In genomic region chr7:57293564-57293963, GRCm38 (mm10) we compare ENCODE assay signal across 20 mouse cellular contexts.
A peak's percentile ranks its signal among the peaks of the same experiment; 100 is the strongest.
DNase-seq lines count a peak whose midpoint lies in the region; ATAC-seq and TF ChIP-seq lines count a peak whose summit lies in the region.
"Had no signal": no experiment of that assay in that cellular context is flagged by ENCODE, and none has a peak within 500 bp of the region (broad histone marks: within the 10 kb centered on the region; RNA-seq: fewer than 3 reads in every experiment).

No protein-coding gene starts in this region.

- H3K4me3 ChIP-seq in forebrain, embryonic 16.5 days (replicated peaks; ENCODE audit: low read length): no peak overlapping the region
- no peak overlapping the region for H3K4me3 ChIP-seq in forebrain, embryonic 13.5 days
- H3K4me3 ChIP-seq in layer of hippocampus, adult 2 months: no peak overlapping the region
- H3K4me3 ChIP-seq: embryonic facial prominence, embryonic 10.5 days; forebrain, embryonic 15.5 days; heart, embryonic 13.5 days; hindbrain, embryonic 13.5 days; intestine, embryonic 15.5 days had no signal

- no peaks in the 10 kb centered on the region for H3K9me3 ChIP-seq in forebrain, embryonic 16.5 days (ENCODE audit: control insufficient read depth, low read length)
- H3K9me3 ChIP-seq in forebrain, embryonic 13.5 days (replicated peaks): no peaks in the 10 kb centered on the region
- H3K9me3 ChIP-seq: embryonic facial prominence, embryonic 10.5 days; forebrain, embryonic 15.5 days; heart, embryonic 13.5 days; hindbrain, embryonic 13.5 days; intestine, embryonic 15.5 days had no signal

- no peak overlapping the region for H3K27ac ChIP-seq in forebrain, embryonic 16.5 days (ENCODE audit: low read length)
- H3K27ac ChIP-seq in forebrain, embryonic 13.5 days: no peak overlapping the region
- H3K27ac ChIP-seq in layer of hippocampus, adult 2 months: no peak overlapping the region
- H3K27ac ChIP-seq: embryonic facial prominence, embryonic 10.5 days; forebrain, embryonic 15.5 days; heart, embryonic 13.5 days; hindbrain, embryonic 13.5 days; intestine, embryonic 15.5 days had no signal

- peak; percentile 17 to 31 for DNase-seq in layer of hippocampus, postnatal 10 days (ENCODE audit: low spot score in 2 of 2)
- no peak for DNase-seq in layer of hippocampus, adult 2 months (ENCODE audit: low spot score in 2 of 2)
- DNase-seq in brain, embryonic 18.5 days (ENCODE audit: low read depth, low spot score): peak; percentile 37
- peak; percentile 13 for DNase-seq in cerebellum, adult 9-10 months
- DNase-seq in natural killer cell, adult 2 months (ENCODE audit: low spot score in 2 of 2): no peak
- DNase-seq: adrenal gland, postnatal 14 days; gastrocnemius, postnatal 25 days; heart, postnatal 4 days; kidney, adult 18-20 months had no signal

- ATAC-seq in forebrain, embryonic 16.5 days: peak; percentile 65
- ATAC-seq in forebrain, embryonic 13.5 days: no peak; the same call in 1 of the 2 replicates
- no peak for ATAC-seq in monocyte, adult 5-6 weeks (replicated peaks; ENCODE audit: insufficient number of reproducible peaks, low FRiP score, low TSS enrichment, poor library complexity, severe bottlenecking)
- ATAC-seq: activated CD4-positive, CD25-positive, alpha-beta regulatory T cell, adult 4 months; forebrain, embryonic 15.5 days; intestine, embryonic 15.5 days; Patski had no signal

- H3K4me1 ChIP-seq in forebrain, embryonic 16.5 days (replicated peaks; ENCODE audit: control insufficient read depth, insufficient read depth, low read length): no peaks in the 10 kb centered on the region
- no peaks in the 10 kb centered on the region for H3K4me1 ChIP-seq in forebrain, embryonic 13.5 days
- H3K4me1 ChIP-seq: embryonic facial prominence, embryonic 10.5 days; forebrain, embryonic 15.5 days; heart, embryonic 13.5 days; hindbrain, embryonic 13.5 days; intestine, embryonic 15.5 days had no signal

- no peak overlapping the region for H3K4me2 ChIP-seq in forebrain, embryonic 16.5 days (ENCODE audit: low read length)
- H3K4me2 ChIP-seq in forebrain, embryonic 13.5 days: no peak overlapping the region
- H3K4me2 ChIP-seq: forebrain, embryonic 15.5 days; heart, embryonic 13.5 days; hindbrain, embryonic 13.5 days; intestine, embryonic 15.5 days had no signal

- TF ChIP-seq CTCF in layer of hippocampus, adult 2 months (conservative IDR thresholded peaks at IDR 0.05): no peak

- WGBS in forebrain, embryonic 16.5 days: 88% methylated on average over 6 of the region's 6 CpGs
- WGBS in forebrain, embryonic 13.5 days: 87% methylated on average over 6 of the region's 6 CpGs

- H3K36me3 ChIP-seq in forebrain, embryonic 16.5 days (ENCODE audit: control insufficient read depth, insufficient read depth): no peaks in the 10 kb centered on the region
- no peaks in the 10 kb centered on the region for H3K36me3 ChIP-seq in forebrain, embryonic 13.5 days (ENCODE audit: poor library complexity, severe bottlenecking)
- H3K36me3 ChIP-seq: embryonic facial prominence, embryonic 10.5 days; forebrain, embryonic 15.5 days; heart, embryonic 13.5 days; hindbrain, embryonic 13.5 days; intestine, embryonic 15.5 days had no signal

- no peak overlapping the region for H3K9ac ChIP-seq in forebrain, embryonic 16.5 days (replicated peaks; ENCODE audit: low read depth, low read length)
- no peak overlapping the region for H3K9ac ChIP-seq in forebrain, embryonic 13.5 days
- H3K9ac ChIP-seq: forebrain, embryonic 15.5 days; heart, embryonic 13.5 days; hindbrain, embryonic 13.5 days; intestine, embryonic 15.5 days had no signal

- no peaks in the 10 kb centered on the region for H3K27me3 ChIP-seq in forebrain, embryonic 16.5 days (replicated peaks; ENCODE audit: control insufficient read depth, insufficient read depth, low read length)
- no peaks in the 10 kb centered on the region for H3K27me3 ChIP-seq in forebrain, embryonic 13.5 days
- H3K27me3 ChIP-seq: CH12.LX; forebrain, embryonic 15.5 days; heart, embryonic 13.5 days; hindbrain, embryonic 13.5 days; intestine, embryonic 15.5 days; Patski had no signal

Comparison
In these comparisons a context has a peak if more than half of its experiments do, and no peak if none do; other contexts are left out.
1. DNase-seq: peak in layer of hippocampus, postnatal 10 days (2 of 2), brain, embryonic 18.5 days (single experiment) and cerebellum, adult 9-10 months (single experiment); none in layer of hippocampus, adult 2 months (0 of 2) and natural killer cell, adult 2 months (0 of 2).